Mouse (Mus musculus): ENCODE measurements around the gene Aqp2.
A peak's percentile ranks its signal among the peaks of the same experiment; 100 is the strongest.

Gene Aqp2

DNA sequence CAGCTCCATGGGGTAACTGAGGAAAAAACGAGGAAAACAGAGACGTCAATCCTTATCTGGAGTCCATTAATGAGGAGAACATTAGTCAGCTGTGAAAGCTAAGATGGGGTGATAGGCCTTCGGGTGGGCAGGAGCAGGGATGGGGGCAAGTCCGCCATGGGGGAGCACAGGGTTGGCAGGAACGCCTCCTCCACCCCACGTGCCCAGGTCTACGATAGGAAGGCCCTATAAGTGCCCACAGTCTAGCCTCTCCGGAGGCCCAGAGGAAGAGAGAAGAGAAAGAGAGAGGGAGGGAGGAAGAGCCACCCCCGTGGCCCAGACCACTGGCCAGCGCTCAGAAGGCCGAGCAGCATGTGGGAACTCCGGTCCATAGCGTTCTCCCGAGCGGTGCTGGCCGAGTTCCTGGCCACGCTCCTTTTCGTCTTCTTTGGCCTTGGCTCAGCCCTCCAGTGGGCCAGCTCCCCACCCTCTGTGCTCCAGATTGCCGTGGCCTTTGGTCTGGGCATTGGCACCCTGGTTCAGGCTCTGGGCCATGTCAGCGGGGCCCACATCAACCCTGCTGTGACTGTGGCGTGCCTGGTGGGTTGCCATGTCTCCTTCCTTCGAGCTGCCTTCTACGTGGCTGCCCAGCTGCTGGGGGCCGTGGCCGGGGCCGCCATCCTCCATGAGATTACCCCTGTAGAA, at the start of gene Aqp2:
Gene Aqp2, plus strand, starts transcription at position 254 of the 684 bp plus-strand sequence.
- DNase-seq (ENCODE audit: low spot score) = no peak

DNA sequence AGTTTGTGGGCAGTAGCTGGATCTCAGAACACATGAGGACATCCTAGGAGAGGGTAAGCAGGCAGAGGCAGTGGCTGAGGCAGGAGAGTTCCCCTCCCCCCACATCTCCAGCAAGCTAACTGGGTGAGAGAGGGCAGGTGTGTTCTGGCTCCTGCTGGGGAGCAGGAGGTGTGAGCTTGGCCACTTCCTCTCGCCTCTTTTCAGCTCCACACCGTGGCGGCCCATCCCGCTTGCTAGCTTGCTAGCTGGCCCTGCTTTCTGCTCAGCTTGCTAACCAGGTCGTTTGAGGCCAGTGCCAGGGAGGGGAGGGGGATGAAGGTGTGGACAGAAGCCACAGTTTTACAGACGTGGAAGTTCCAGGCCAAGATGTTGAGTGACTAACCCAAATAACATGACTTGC, 47.7 kb upstream of the Aqp2 start:
- no peak for DNase-seq (ENCODE audit: low spot score)

DNA sequence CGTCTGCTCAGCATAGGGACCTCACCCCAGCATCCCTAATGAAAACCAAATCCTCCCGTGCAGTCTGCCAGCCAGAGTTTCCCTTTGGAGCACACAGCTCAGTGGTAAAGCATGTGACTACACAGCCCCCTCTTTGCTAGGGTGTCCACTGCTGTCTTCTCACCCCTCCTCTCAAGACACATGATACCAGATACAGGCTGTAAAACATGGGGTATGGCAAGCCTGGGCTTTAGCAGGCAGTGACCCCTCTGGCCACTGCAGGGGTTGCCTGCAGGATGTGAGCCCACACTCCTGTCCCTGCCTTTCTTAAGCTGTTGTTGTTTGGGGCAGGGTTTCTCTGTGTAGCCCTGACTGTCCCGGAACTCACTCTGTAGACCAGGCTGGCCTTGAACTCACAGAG, 46.8 kb upstream of the Aqp2 start:
- DNase-seq (ENCODE audit: low spot score) = no peak

DNA sequence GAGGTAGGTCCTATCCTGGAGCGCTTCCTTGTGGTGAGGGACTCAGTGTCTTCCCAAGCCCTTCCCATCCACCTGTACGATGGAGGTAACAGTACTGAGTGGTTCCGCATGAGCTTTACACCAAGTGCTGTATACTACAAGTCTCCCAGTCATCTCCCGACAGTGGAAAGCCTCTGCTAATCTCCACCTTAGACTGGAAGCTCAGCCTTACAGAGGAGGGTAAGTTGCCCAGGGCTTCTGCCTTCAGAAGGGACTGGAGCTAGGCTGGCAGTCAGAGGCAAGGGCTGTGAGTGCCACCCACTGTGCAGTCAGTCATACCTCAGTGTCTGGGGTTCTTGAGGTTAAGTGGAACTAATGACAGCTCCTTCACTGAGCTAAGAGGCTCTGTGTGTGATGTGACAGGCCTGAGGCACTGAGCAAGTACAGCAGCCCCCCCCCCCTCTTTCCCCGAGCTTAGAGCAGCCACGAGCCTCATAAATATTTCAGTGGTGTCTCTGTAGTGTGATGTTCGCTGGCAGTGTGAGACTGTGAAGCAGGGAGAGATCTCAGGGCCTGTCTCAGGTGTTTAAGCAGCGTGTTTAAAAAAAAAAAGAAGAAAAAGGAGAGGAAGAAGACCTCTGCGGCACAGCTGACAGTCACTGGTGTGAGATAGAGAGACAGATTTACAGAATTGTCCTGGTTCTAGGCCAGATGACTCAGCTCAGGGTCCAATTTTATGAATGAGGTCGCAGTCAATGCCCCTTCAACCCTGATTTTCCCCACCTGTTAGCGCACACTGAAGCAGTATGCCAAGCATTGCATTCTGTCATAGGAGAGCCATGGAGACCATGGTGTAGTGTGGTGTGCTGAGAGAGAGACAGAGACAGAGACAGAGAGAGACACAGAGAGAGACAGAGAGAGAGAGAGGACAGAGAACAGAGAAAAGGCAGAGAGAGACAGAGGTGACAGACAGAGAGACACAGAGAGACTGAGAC, 41.7 kb upstream of the Aqp2 start:
- peak; percentile 32 for DNase-seq (ENCODE audit: low spot score)

DNA sequence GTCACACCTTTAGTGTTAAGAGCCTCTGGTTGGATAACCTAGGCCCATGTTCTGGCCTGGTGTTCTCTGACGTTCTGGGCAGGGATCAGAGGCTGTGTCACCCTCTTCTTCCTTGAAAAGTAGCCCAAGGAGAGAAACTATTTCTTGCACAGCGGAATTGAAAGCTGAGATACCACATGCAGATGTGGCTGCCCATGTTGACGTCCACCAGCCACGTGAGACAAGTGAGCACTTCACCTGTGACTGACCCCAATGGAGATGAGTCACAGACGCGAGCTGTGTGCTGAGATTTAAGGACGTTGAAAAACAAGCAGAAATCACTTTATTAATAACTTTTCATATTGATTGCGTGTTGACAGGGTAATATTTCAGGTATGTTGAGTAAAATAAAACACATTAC, 39.0 kb upstream of the Aqp2 start:
- no peak for DNase-seq (ENCODE audit: low spot score)

DNA sequence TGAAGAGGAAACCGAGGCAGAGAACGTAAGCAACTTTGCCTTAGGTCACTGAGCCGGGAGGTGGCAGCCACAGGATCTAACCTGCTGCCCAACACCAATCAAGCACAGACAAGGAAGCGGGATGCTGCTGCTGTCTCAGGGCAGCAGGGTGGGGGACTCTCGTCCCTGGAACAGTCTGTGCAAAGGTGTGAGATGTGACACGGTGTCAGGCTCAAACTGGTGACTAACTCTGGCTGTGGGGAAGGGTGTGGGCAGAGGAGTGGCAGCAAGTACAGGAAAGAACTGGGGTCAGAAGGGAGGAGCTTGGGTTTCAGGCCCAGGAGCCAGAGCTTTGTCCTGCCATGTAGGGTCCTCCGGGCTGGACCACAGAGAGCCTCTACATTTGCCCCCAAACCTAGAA, 34.8 kb upstream of the Aqp2 start:
- DNase-seq (ENCODE audit: low spot score) = no peak

DNA sequence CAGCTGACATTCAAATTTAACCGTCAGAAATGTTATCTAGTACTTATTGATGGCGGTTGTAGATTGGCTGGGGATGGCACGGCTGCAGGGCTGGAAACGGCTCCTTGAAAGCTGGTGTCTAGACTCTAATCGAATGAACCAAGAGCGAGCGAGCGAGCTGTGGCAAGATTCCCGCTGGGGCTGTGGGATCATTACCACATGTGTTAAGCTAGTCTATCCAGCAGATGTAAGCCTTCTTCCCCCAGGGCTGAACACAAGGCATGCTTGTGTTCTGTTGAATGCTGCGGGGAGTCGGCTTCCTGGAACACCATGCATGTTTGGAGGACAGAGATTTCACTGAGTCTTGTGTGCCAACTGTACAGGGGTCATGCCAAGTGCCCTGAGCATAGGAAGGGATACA, 32.3 kb upstream of the Aqp2 start:
- DNase-seq (ENCODE audit: low spot score) = no peak

DNA sequence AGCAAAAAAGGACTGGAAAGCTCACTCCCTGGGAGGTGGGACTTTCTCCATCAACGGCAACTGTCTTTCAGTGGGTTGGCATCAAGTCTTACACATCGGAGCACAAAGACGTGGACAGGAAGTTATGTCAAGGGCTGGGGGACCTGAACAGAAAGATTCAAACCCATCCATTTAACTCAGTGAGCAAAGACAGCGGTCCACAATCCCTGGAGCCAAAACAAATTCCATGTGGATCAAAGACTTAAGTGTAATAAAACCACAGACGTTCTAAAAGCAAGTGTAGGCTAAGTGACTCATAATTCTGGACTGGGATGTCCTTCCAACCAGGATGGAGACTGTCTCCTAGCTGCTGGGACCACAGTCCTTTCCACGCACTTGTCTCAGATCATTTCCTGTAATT, 31.1 kb upstream of the Aqp2 start:
- DNase-seq (ENCODE audit: low spot score) = no peak

DNA sequence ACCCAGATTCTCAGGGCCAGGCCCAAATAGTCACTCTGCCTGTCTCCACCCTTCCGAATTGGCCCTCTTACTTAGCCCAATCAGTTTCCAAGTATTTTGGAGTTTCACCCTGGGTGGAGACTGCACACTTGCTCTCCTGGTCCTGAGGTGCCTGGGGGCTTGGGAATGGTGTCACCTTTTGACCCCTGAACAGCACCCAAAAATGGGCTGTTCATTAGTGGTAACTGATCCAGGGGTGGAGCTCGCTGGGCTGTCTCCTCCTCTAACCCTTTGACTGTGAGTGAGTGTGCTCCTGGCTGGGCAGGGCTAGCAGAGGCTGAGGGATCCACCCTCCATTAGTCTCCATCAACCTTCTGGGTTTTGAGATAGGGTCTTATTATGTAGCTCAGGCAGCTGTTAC, 29.0 kb upstream of the Aqp2 start:
- no peak for DNase-seq (ENCODE audit: low spot score)

DNA sequence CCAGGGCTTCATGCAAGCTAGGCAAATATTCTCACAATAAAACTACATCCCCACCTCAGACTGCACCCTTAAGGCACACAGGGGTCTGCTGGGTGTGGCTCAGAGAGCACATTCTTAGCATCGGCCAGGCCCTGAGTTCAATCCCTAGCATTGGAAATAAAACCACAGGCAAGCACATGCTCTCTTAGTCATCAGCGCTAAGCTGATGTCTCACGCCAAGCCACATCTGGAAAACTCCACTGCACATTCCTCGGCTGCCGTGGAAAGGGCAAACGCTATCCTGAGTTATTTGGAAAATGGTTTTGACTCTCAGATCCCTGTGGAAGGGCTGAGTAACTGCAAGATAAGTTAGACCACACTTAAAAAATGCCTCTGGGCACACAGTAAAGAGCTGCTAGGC, 25.1 kb upstream of the Aqp2 start:
- no peak for DNase-seq (ENCODE audit: low spot score)

DNA sequence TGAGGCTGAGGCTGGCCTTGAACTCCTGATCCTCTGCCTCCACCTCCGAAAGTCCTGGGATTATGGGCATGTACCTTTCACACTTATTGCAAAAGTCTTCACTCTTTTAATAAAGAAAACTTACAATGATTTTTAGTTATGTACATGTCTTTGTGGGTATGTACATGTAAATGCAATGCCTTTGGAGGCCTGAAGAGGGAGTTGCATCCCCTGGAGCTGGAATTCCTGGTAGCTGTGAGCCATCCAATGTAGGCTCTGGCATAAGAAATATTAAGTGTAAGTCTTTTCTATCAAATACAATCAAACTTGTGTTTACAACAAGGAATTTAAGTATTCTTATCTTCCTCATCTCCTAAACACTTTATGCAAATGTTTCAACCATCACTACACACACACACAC, 19.9 kb upstream of the Aqp2 start:
- no peak for DNase-seq (ENCODE audit: low spot score)

DNA sequence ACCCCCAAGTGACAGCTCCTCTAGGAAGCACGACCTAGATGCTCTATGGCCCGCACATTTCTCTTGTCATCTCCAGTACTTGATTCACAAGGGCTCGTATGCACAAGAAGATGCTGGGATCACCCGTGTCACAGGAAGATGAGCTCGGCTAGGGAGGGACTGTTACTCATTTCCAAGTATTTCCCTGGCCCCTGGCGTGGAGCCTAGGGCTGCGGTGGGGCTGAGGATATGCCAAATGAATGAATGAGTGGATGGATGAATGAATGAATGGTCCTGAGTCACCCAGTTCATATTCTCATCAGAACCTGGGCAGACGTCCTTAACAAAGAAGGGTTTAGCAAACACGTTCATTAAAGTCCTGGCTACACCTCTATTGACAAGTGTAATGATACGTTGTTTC, 18.6 kb upstream of the Aqp2 start:
- no peak for DNase-seq (ENCODE audit: low spot score)

DNA sequence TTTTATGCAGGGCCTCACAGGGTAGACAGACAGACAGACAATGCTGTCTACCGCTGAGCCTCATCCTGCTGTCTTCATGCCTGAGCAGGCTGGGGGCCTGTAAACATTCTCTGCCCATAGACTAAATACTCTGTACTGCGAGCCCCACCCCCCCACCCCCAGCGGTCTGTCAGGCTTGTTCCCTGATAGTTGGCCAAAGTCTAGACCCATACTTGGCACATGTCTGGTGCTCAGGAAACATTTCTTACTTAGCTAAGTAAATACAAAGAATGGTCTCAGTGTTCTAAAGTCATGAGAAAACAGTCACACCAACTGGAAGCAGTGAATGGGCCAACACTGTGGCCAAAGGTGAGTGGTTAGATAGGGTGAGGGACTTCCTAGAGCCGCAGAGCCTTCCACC, 11.5 kb upstream of the Aqp2 start:
- DNase-seq (ENCODE audit: low spot score) = peak; percentile 24

DNA sequence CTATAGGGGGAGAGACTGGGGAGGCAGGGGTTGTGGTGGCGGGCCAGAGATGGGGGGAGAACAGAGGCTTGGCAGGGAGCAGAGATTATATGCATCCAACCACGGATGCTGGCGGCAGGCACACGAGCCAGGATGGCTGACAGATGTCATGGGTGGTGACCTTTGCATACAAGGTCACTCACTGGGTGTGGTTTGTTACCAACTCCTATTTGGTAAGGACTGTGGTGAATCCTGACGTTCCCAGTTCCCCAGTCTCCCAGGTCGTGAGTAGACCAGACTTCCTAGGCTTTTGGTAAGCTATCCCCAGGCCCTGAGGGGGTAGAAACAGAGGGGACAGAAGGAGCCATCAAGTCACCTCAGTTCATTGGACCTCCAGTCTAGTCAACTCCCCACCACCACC, 10.2 kb upstream of the Aqp2 start:
- no peak for DNase-seq (ENCODE audit: low spot score)

DNA sequence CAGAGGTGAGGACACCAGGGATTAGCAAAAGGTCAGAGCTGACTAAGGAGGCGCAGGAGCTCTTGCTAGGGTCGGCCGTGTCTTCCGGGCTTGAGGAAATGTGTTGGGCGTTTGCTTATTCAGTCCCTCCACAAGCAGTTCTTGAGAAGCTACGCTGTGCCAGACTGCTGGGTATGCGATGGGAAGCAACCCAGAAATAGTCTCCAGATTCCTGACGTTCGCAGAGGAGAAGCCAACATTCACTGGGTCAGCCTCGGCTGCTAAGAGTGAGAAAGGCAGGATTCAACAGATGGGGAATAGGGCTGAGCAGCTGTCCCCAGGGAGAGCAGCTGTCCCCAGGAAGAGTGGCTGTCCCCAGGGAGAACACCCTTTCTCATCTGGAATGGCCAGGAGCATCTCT, 9.7 kb upstream of the Aqp2 start:
- no peak for DNase-seq (ENCODE audit: low spot score)

DNA sequence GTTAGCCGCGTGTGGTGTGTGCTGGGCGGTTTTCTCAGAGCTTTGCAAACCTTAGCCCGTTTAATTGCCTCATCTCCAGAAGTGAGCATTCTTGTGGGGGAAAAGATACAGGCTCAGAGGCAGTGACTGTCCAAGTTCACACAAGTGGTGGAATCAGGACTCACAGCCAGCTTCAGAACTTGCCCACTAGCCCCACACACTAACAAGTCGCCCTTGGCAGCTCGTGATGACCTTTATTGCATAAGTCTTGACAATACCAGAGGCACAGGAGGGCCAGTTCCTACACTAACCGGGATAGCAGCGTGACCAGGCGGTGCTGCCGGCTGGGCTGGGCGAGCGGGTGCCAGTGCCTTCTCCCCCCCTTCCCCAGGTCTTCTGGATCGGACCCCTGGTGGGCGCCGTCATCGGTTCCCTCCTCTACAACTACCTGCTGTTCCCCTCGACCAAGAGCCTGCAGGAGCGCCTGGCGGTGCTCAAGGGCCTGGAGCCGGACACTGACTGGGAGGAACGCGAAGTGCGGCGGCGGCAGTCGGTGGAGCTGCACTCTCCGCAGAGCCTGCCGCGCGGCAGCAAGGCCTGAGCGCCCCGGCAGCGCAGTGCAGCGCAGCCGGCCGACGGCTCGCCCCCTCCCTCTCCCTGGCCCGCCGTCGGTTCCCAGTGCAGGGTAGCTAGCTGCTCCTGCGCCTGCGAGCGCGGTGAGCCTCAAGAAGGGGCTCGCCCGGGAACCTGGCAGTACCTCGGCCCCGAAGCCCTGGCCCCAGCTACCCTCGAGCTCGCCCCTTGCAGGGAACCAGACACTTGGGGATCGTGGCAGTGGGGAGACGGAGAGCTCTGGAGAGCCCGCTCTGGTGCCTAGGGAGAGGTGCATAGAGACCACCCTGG, 4.8 kb downstream of the Aqp2 start:
- peak; percentile 30 for DNase-seq (ENCODE audit: low spot score)

DNA sequence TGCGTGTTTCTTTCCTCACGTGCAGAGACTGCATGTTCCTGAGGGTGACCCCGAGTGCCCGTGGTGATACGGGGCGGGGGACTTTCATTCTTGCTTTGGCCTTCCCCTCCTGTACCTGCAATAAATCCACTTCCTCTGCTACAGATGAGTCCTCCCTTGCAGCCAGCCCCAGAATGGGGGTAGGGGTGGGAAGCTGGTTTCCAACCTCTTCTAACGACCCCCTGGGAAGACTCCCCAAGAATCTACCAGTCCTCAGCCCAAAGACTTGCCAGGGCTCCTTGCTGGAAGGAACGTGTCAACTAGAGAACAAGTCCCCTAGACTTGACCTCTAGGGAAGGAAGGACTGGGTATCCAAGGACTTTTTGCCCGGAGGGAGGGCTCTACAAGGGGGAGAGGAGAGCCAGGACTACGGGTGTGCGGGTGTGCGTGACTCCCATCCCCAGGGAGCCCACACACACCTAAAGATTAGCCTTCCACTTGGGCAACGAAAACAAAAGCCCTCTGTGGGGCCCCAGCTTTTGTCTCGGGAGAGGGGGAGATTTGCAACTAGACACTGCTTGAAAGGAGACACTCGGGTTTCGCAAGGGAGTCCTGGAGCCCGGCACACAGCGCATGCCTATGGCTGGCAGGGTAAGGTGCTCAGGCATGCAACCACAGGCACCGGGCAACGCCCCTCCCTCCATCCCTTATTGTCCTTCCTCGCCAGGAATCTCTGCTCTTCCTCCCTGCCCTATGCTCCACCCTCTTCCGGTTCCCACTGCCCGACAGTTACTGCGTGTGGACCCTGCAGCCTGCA, 5.8 kb downstream of the Aqp2 start:
- peak; percentile 61 for DNase-seq (ENCODE audit: low spot score)

DNA sequence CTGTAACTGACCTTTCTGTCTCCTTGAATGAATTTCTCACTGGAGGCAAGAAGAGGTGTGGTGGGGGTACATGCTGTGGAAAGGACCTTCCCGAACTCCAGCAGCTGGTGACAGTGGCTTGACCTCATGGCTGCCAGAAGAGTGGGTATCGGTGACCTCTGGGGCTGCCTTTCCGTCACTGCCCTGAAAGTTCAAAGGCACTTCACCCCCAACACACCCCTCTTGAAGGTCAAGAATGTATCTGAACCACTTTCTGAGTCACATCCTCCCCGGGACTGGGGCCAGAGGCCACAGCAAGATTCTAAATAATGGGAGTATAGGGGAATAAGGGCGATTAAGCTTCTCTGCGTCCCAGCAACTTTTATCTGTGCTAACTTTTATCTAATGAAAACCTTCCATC, 6.9 kb downstream of the Aqp2 start:
- DNase-seq (ENCODE audit: low spot score) = no peak

DNA sequence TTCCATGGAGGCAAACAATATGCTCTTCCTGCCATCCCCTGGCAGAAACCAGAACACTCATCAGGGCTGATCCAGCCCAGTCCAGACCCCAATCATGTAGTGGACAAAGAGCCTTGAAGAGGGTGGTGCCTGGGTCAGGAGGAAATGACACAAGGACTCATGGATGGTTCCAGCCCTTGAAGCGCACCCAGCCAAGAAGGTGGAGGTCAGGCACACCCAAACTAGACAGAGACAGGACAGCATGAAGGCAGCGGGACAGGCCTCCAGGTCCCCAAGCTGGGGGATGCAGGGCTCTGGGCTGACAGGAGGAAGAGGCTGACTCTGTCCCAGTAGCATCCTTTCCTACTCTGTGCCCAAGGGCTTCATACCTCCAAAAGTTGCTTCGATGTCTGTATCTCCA, 7.7 kb downstream of the Aqp2 start:
- DNase-seq (ENCODE audit: low spot score) = no peak

DNA sequence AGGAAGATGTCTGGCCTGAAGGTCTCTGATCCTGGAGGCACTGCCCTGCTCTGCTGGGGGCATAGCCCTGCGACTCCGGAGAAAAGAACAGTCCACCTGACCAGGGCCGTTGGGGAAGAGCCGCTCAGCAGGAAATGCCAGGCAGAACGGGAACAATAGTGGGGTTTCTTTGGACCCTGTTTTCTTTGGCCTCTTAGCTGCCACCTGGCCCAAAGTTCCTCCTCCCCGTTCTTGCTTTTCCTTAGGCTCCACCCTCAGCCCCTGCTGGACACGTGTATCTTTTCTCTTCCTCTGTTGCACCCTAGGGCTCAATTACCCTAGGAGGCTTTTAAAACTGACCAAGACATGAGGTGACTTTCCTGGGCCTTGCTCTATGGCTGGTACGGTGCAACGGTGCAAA, 10.4 kb downstream of the Aqp2 start:
- peak; percentile 29 for DNase-seq (ENCODE audit: low spot score)

DNA sequence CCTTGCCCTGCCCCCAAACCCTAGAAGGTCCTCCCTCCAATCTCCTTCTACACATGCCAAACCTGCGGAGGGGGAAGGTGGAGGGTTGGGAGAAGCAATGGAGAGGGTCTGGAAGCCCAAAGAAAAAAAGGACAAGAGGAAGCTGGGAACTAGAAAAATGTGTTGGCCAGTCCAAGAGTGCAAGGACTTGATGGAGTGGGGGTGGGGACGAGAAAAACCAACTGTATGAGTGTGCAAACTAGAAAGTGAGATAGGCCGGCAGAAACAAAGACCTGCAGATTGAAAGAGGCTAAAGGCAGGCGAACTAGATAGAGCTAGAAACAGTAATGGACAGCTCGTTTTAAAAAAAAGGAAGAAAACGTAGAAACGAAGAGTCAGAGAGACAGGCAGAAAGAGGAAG, 10.8 kb downstream of the Aqp2 start:
- DNase-seq (ENCODE audit: low spot score) = peak; percentile 36

Data from lung, postnatal 25 days (tissue).